Mouse (Mus musculus): ENCODE data around the gene Folr1. TPM values are rescaled to one million over a fixed set of nuclear protein-coding genes. Genes with fewer than 3 reads are reported as not detected.

The Folr1 gene
- 1 to 10 TPM in 2 of 4 experiments, under 1 TPM in 2; 0.46 to 9.8 (median 1.2) TPM for total RNA-seq (2022)

GRCm38 (mm10) chr7:101870629-101871028 lies at the start of gene Folr1:
Folr1 (minus strand) TSS chr7:101870788.
- DNase-seq (ENCODE audit: low spot score in 2 of 2): no peak

- DNase-seq (ENCODE audit: low spot score in 2 of 2): peak in 1 of 2 experiments; percentile 60
These were observed 47.5 kb upstream of the Folr1 start for GRCm38 (mm10) chr7:101918071-101918470.

- DNase-seq (ENCODE audit: low spot score in 2 of 2): no peak
These were observed 41.4 kb upstream of the Folr1 start for GRCm38 (mm10) chr7:101911982-101912381.

GRCm38 (mm10) chr7:101910138-101910537 lies 39.5 kb upstream of the Folr1 start:
- DNase-seq (ENCODE audit: low spot score in 2 of 2): no peak

GRCm38 (mm10) chr7:101908367-101908766 lies 37.8 kb upstream of the Folr1 start:
- no peak for DNase-seq (ENCODE audit: low spot score in 2 of 2)

GRCm38 (mm10) chr7:101906696-101907095 lies 36.1 kb upstream of the Folr1 start:
- DNase-seq (ENCODE audit: low spot score in 2 of 2): no peak

GRCm38 (mm10) chr7:101906287-101906681 lies 35.7 kb upstream of the Folr1 start, which contains the start of gene Tomt:
Tomt (minus strand) TSS chr7:101906359.
- DNase-seq (ENCODE audit: low spot score in 2 of 2): no peak

GRCm38 (mm10) chr7:101905561-101906286 lies 35.1 kb upstream of the Folr1 start, which contains the start of gene Lamtor1:
Lamtor1 (plus strand) TSS chr7:101905904.
- DNase-seq (ENCODE audit: low spot score in 2 of 2): peak; percentile 95 to 100

GRCm38 (mm10) chr7:101902846-101903245 lies 32.3 kb upstream of the Folr1 start:
- DNase-seq (ENCODE audit: low spot score in 2 of 2): no peak

GRCm38 (mm10) chr7:101901969-101902368 lies 31.4 kb upstream of the Folr1 start:
- no peak for DNase-seq (ENCODE audit: low spot score in 2 of 2)

GRCm38 (mm10) chr7:101900331-101901097 lies 29.9 kb upstream of the Folr1 start:
- DNase-seq (ENCODE audit: low spot score in 2 of 2): no peak

GRCm38 (mm10) chr7:101896104-101897066 lies 25.8 kb upstream of the Folr1 start:
- peak; percentile 92 to 98 for DNase-seq (ENCODE audit: low spot score in 2 of 2)

GRCm38 (mm10) chr7:101895695-101896094 lies 25.1 kb upstream of the Folr1 start:
- DNase-seq (ENCODE audit: low spot score in 2 of 2): no peak

GRCm38 (mm10) chr7:101888460-101888859 lies 17.9 kb upstream of the Folr1 start:
- no peak for DNase-seq (ENCODE audit: low spot score in 2 of 2)

- DNase-seq (ENCODE audit: low spot score in 2 of 2): no peak
These were observed 15.7 kb upstream of the Folr1 start for GRCm38 (mm10) chr7:101886274-101886673.

- DNase-seq (ENCODE audit: low spot score in 2 of 2): no peak
These were observed 13.6 kb upstream of the Folr1 start for GRCm38 (mm10) chr7:101884160-101884559.

GRCm38 (mm10) chr7:101882413-101883154 lies 12.0 kb upstream of the Folr1 start:
- no peak for DNase-seq (ENCODE audit: low spot score in 2 of 2)

GRCm38 (mm10) chr7:101880855-101881254 lies 10.3 kb upstream of the Folr1 start:
- DNase-seq (ENCODE audit: low spot score in 2 of 2): no peak

GRCm38 (mm10) chr7:101875978-101876377 lies 5.4 kb upstream of the Folr1 start:
- no peak for DNase-seq (ENCODE audit: low spot score in 2 of 2)

- no peak for DNase-seq (ENCODE audit: low spot score in 2 of 2)
These were observed 708 bp upstream of the Folr1 start for GRCm38 (mm10) chr7:101871296-101871695.

GRCm38 (mm10) chr7:101869163-101869500 lies 1.5 kb downstream of the Folr1 start:
- DNase-seq (ENCODE audit: low spot score in 2 of 2): no peak
